Mouse (Mus musculus) granulocyte monocyte progenitor cell, adult 5-6 weeks (primary cell): ENCODE results near the gene Tbc1d9b. TPM values are rescaled to one million over a fixed set of nuclear protein-coding genes. Genes with fewer than 3 reads are reported as not detected.
A peak's percentile ranks its signal among the peaks of the same experiment; 100 is the strongest.

Source experiments
- ATAC-seq: replicated peaks from 2 replicates; pipeline ENCODE4 v1.8.0; 2016; ENCODE audit warnings: mild to moderate bottlenecking, moderate TSS enrichment, inconsistent platforms; ENCODE audit not compliant: poor library complexity, severe bottlenecking
- total RNA-seq, 2 experiments: library from RNA; stranded (forward) in 1 of 2; stranded (reverse) in 1 of 2; fragments of 200-712, 200-1000 nt in 1 of 2; fragments of >200 nt in 1 of 2; fragmentation: Nextera tagmentation in 1 of 2; gene quantifications; 2 replicates each; pipeline ENCODE4 v1.2.3; 2014 to 2017

The Tbc1d9b gene
- total RNA-seq, 2 experiments from 2014 or later = 53.7 to 97.2 TPM

DNA sequence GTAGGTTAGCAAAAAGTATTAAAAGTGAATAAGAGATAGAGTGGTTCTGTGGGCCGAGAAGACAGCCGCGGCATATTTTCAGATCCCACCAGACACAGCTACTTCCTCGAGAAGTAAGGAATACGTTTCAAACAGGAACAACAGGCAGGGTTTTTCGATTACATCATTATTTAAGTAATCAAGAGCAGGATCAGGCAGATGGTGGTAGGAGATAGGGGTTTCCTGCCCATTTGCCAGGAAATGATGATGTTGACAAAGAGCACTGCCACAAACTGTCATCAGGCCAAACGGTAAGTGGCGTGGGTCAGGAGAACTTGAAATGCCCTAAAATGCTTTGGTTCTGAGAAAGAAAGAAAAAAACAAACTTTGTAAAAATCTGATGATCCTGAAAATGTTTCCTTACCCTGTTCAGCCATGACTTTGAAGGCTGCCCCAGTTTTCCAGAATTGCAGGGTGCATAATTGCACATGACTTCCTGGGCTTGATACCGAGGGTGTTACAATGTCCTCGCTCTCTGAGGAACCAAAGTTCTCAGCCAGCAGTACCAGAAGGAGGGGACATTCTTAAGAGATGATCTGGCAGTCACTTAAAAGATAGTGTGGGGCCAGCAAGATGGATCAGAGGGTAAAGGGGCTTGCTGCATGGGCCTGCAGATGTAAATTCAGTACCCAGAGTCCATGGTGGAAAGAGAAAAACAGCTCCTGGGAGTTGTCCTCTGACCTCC, 3.1 kb downstream of the Tbc1d9b start:
- ATAC-seq = peak; percentile 66

- ATAC-seq = no peak
Measured at GRCm38 (mm10) chr11:50138206-50138822, 7.1 kb downstream of the Tbc1d9b start.

DNA sequence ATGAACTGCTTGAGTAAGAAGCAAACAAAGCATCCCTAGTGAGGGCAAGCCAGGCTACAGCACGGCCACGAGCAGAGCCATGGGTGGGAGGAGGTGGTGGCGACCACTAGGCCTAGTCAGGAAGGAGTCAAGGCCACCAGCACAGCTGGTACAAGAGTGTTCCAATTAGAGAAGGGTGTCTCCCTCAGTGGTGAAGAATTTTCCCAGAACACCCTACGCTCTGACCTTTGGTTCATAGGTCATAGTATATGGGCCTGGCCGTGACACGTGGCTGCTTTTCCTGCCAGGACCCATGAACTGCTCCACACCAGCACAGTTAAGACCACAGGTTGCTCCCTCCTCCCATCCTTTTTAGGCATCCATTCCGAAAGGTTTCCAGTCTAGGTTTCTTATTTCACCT, 8.4 kb downstream of the Tbc1d9b start:
- ATAC-seq = no peak

DNA sequence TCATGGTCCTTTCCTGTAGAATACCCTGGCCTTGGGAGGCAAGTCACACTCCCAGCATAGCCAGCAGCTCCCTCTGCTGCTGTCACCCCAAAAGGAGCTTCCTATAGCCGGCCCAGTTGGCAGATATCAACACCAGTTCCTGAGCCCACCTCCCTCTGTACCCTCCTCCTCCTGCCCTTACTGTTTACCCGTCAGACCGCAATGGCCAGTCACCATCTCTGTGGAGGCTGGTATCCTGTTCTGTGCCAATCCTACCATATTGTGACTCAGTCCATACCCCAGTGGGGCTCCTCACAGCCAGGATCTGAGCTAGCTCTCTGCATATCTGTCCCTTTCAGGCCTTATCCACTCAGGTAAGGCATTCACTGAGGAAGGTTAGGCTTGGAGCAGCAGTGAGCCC, 14.3 kb downstream of the Tbc1d9b start:
- ATAC-seq = no peak

DNA sequence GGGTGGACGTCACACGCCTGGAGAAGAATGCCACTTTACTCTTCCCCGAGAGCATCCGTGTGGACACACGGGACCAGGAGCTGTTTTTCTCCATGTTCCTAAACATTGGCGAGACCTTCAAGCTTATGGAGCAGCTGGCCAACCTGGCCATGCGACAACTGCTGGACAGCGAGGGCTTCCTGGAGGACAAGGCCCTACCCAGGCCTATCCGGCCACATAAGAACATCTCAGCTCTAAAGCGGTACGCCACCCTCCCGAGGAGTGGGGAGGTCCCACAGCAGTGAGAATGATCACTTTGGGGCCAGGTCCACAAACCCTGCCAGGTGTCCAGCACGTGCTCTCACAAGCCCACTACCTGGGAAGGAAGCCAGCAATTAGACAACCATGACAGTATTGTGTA, 14.9 kb downstream of the Tbc1d9b start:
- no peak for ATAC-seq

DNA sequence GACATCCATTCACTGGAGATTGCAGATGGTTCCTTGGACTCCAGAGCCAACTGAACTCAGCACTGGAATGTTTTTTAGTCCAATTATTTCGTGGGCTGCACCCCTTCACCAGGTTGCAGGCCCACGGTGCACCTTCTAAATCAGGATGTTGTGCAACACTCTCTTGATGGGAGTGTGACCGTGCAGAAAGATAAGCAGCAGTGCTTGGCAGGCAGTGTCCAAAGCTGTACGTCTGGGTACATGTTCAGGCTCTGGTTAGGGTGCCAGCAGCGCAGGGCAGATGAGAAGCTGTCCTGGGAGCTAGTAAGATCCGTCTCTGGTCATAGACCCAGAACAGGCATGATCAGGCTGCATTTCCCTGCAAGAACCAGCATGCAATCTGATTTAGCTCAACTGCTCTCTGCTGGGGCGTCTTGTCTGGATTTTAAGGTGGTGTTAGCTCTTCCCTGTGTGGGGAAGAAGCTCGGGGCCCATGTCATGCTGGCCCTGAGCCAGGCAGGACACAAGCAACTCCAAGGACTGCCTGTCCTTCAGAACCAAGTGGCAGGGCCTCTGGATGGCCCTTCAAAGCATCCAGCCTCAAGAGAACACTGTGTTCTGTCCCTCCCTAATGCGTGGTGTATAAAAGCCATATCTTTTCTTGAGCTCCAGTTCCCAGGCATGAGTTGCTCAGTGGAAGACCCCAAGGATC, 16.2 kb downstream of the Tbc1d9b start:
- ATAC-seq = peak; percentile 49; the same call in 1 of the 2 replicates

DNA sequence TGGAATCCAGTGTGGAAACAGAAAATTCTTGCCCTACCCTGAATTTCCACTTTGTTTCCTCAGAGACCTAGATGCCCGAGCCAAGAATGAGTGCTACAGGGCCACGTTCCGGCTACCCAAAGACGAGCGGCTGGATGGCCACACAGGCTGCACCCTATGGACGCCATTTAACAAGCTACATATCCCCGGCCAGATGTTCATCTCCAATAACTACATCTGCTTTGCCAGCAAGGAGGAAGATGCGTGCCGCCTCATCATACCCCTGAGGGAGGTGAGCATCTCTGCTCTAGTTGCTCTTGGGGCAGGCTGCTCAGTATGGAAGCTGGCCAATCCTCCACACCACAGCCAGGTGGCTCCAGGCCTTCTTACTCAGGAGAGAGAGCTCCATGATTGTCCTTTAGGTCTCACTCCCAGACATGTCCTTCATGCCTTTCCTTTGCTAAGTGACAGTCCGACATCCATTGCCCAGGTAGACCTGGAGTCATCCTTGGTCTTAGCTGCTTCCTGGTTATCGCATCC, 16.8 kb downstream of the Tbc1d9b start:
- ATAC-seq = no peak

DNA sequence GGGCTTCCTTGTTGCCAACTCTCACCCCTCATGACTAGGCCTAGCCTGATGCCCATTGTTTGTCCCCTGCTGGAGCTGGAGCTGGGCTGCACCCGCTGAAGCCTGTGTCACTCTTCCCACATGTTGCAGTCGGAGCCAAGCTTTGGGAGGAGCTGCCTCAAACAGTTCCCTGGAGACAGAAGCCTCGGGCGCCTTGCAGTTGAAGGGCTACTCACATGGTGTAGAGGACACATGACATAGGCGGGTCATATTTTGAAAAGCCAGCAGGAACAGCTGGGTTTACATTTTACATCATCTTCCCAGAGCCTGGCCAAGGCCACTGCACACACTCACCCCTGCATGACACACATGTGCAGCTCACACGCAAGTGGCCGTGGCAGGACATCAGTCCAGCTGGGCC, 18.0 kb downstream of the Tbc1d9b start:
- no peak for ATAC-seq

DNA sequence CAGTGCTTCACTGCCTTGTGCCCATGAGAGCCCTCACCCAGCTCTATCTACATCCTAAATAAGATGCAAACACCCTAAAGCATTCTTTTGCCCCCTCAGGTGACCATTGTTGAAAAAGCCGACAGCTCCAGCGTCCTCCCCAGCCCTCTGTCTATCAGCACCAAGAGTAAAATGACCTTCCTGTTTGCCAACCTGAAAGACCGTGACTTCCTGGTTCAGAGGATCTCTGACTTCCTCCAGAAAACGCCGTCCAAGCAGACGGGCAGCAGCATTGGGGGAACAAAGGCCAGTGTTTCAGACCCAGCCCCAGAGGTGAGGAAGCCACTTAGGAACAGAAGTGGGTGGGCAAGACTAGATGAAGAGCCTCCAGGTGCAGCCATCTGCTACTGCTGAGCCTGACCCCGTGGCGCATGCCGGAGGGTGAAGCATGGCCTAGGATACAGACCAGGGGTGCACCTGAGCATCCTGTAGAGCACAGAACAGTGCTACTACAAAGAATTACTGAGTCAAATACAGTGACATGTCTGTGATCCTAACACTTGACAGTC, 18.5 kb downstream of the Tbc1d9b start:
- 0 out of 2 replicates have a peak, but pooled peaks have one; percentile 15 for ATAC-seq

- ATAC-seq = no peak
Measured at GRCm38 (mm10) chr11:50151374-50151773, 20.2 kb downstream of the Tbc1d9b start.

DNA sequence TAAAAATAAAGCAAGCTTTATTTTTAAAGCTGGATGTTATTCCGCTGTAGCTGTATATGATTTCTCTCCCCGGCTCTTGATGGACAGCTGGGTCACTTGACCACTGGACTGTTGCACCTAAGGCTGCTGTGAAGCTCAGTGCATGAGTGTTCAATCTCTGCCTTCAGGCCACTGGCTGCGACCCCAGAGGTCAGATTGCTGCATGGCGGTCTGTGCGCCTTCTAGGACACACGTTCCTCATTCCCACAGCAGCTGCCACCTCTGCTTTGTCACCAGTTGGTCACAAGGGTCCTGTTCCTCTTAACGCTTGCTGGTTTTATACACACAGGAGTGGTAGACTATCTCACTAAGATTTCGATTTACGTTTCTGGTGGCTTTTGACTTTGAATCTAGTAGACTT, 23.0 kb downstream of the Tbc1d9b start:
- ATAC-seq = no peak

GRCm38 (mm10) chr11:50154777-50155520, 23.8 kb downstream of the Tbc1d9b start:
- ATAC-seq = no peak

DNA sequence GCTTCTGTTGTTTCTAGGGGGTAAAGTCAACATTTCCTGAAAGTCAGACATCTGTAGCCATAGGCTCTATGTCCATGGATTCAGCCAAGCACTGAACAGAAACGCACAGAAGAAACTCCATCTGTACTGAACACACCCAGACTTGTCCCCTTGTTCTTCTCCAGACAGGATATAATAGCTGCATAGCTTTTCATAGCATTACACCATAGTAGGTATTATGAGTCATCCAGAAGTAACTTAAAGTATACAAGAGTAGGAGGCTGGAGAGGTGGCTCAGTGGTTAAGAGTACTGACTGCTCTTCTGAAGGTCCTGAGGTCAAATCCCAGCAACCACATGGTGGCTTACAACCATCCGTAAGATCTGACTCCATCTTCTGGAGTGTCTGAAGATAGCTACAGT, 24.6 kb downstream of the Tbc1d9b start:
- no peak for ATAC-seq

GRCm38 (mm10) chr11:50156725-50157258, 25.6 kb downstream of the Tbc1d9b start:
- no peak for ATAC-seq

- no peak for ATAC-seq
Measured at GRCm38 (mm10) chr11:50158346-50158745, 27.1 kb downstream of the Tbc1d9b start.

GRCm38 (mm10) chr11:50159347-50159746, 28.2 kb downstream of the Tbc1d9b start:
- no peak for ATAC-seq

- ATAC-seq = peak; percentile 76
Measured at GRCm38 (mm10) chr11:50161578-50162304, 30.5 kb downstream of the Tbc1d9b start.

DNA sequence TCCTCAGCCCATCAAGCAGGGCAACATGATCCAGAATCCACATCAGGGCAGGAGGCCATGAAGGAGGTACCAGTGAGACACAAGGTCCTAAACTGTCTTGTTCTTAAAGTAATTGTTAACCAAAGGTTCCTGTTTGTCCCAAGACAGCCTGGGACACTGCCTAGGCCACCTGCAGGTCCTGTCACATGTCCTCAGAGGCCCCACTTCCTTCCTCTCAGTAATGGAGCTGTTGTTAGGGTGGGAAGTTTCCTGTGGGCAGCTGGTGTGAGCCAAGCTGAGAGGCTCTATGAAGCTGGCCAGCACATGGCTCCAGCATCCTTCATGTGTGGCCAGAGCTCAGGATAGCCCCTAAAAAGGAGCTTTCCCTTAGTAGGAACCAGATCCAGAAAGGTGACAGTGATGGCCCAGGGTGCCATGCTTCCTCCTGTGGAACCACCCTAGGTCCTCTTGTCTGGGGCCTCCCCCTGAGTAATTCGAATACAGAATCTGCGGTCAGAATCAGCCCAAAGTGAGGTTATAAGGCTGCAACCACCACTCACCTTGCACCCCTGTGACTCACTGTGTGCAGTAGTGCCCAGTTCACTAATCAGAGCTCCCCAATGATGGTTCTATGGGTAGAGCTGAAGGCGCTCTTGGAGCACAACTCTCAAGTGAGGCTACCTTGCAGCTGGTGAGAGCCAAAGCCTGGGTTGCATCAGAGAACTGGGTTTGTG, 31.3 kb downstream of the Tbc1d9b start:
- peak; percentile 71 for ATAC-seq

- ATAC-seq = no peak
Measured at GRCm38 (mm10) chr11:50168352-50168751, 37.2 kb downstream of the Tbc1d9b start.
